In the genomic region with DNA sequence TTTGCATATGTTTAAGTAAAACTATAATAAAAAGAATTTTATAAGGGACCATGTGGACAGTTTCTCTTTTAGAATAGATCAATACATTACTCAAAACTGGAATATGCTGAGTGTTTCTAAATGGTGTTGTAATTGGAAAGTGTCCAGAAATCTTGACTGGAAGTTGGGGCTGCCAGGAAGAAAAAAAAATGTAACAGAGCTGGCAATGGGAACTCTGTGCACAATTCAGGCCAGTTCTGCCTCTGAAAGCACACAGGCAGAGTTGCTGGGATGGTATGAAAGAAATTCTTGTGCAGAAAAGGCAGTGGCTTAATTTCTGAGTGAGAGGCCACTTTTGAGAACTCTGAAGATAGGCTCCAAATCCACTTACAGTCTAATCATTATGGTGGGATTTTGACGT, we compare ENCODE assay signal across 16 mouse cellular contexts. TPM values are rescaled to one million over a fixed set of nuclear protein-coding genes. Genes with fewer than 3 reads are reported as not detected.
DNase-seq lines count a peak whose midpoint lies in the region; ATAC-seq and TF ChIP-seq lines count a peak whose summit lies in the region.
"Had no signal": no experiment of that assay in that cellular context is flagged by ENCODE, and none has a peak within 500 bp of the region (broad histone marks: within the 10 kb centered on the region; RNA-seq: fewer than 3 reads in every experiment).

No protein-coding gene starts in this region.

- no peaks in the 10 kb centered on the region for H3K36me3 ChIP-seq in hindbrain, embryonic 14.5 days (replicated peaks; ENCODE audit: control insufficient read depth, insufficient read depth)
- H3K36me3 ChIP-seq in hindbrain, embryonic 13.5 days: no peaks in the 10 kb centered on the region
- no peaks in the 10 kb centered on the region for H3K36me3 ChIP-seq in lung, embryonic 16.5 days (ENCODE audit: control insufficient read depth, insufficient read depth, low read length)
- no peaks in the 10 kb centered on the region for H3K36me3 ChIP-seq in limb, embryonic 13.5 days
- H3K36me3 ChIP-seq: midbrain, embryonic 10.5 days had no signal

- H3K4me3 ChIP-seq in hindbrain, embryonic 14.5 days (replicated peaks; ENCODE audit: low read length): no peak overlapping the region
- H3K4me3 ChIP-seq in hindbrain, embryonic 13.5 days: no peak overlapping the region
- H3K4me3 ChIP-seq in lung, embryonic 16.5 days (ENCODE audit: low read length): no peak overlapping the region
- no peak overlapping the region for H3K4me3 ChIP-seq in limb, embryonic 13.5 days
- H3K4me3 ChIP-seq: midbrain, embryonic 10.5 days had no signal

- TF ChIP-seq CTCF in brain, embryonic 14.5 days (IDR thresholded peaks at IDR 0.05; ENCODE audit: borderline replicate concordance, extremely low read depth, insufficient read depth, insufficient read length): no peak

- ATAC-seq in hindbrain, embryonic 14.5 days (ENCODE audit: low FRiP score): no peak
- ATAC-seq in hindbrain, embryonic 13.5 days (ENCODE audit: low FRiP score): no peak
- peak; percentile 92 for ATAC-seq in lung, embryonic 16.5 days (ENCODE audit: low read depth)
- ATAC-seq in limb, embryonic 13.5 days (ENCODE audit: low FRiP score, low read depth): peak; percentile 44; the same call in 1 of the 2 replicates
- ATAC-seq: activated CD4-positive, CD25-positive, alpha-beta regulatory T cell, adult 4 months; CD4-positive, CD25-positive, alpha-beta regulatory T cell, adult 4 months had no signal

- no peak for TF ChIP-seq POLR2A in brain, embryonic 14.5 days (IDR thresholded peaks at IDR 0.05; ENCODE audit: borderline replicate concordance, extremely low read depth, insufficient read depth, insufficient read length, poor library complexity, severe bottlenecking)

- no peaks in the 10 kb centered on the region for H3K27me3 ChIP-seq in hindbrain, embryonic 14.5 days (ENCODE audit: control insufficient read depth, insufficient read depth, low read length)
- no peaks in the 10 kb centered on the region for H3K27me3 ChIP-seq in hindbrain, embryonic 13.5 days
- no peaks in the 10 kb centered on the region for H3K27me3 ChIP-seq in lung, embryonic 16.5 days (ENCODE audit: control insufficient read depth, insufficient read depth, low read depth, low read length)
- H3K27me3 ChIP-seq in limb, embryonic 13.5 days: no peaks in the 10 kb centered on the region

- peak; percentile 44 for DNase-seq in hindbrain, embryonic 14.5 days (ENCODE audit: low spot score)
- DNase-seq in lung, postnatal 14 days: no peak
- peak; percentile 70 for DNase-seq in brain, embryonic 14.5 days (ENCODE audit: low read depth)
- no peak for DNase-seq in neural tube, embryonic 10.5 days (ENCODE audit: extremely low spot score, low spot score)
- DNase-seq: cerebellum, adult 18-20 months; gastrocnemius, postnatal 10 days; heart, postnatal 4 days; thymus, postnatal 25 days had no signal

- H3K4me2 ChIP-seq in hindbrain, embryonic 14.5 days (replicated peaks): no peak overlapping the region
- H3K4me2 ChIP-seq in hindbrain, embryonic 13.5 days: no peak overlapping the region
- H3K4me2 ChIP-seq in lung, embryonic 16.5 days (ENCODE audit: low read depth, low read length): no peak overlapping the region
- no peak overlapping the region for H3K4me2 ChIP-seq in limb, embryonic 13.5 days (replicated peaks)
- H3K4me2 ChIP-seq: heart, embryonic 11.5 days had no signal

- no peak overlapping the region for H3K9ac ChIP-seq in hindbrain, embryonic 14.5 days
- no peak overlapping the region for H3K9ac ChIP-seq in hindbrain, embryonic 13.5 days
- H3K9ac ChIP-seq in lung, embryonic 16.5 days (ENCODE audit: low read length): no peak overlapping the region
- no peak overlapping the region for H3K9ac ChIP-seq in limb, embryonic 13.5 days
- H3K9ac ChIP-seq: liver, embryonic 14.5 days had no signal

- no peaks in the 10 kb centered on the region for H3K4me1 ChIP-seq in hindbrain, embryonic 14.5 days (replicated peaks; ENCODE audit: control insufficient read depth, insufficient read depth, low read length)
- 0 out of 2 replicates have a peak, but pooled peaks cover 2% of the 10 kb centered on the region for H3K4me1 ChIP-seq in hindbrain, embryonic 13.5 days (replicated peaks)
- H3K4me1 ChIP-seq in lung, embryonic 16.5 days (replicated peaks; ENCODE audit: control insufficient read depth, insufficient read depth, low read length): peaks cover 5% of the 10 kb centered on the region; the same call in 1 of the 2 replicates
- no peaks in the 10 kb centered on the region; the same call in 1 of the 2 replicates for H3K4me1 ChIP-seq in limb, embryonic 13.5 days
- H3K4me1 ChIP-seq: midbrain, embryonic 10.5 days had no signal

- WGBS in hindbrain, embryonic 14.5 days: 41% methylated on average over 1 of the region's 1 CpGs
- 54% methylated on average over 1 of the region's 1 CpGs for WGBS in hindbrain, embryonic 13.5 days
- 23% methylated on average over 1 of the region's 1 CpGs for WGBS in lung, embryonic 16.5 days
- 40% methylated on average over 1 of the region's 1 CpGs for WGBS in limb, embryonic 13.5 days

- H3K27ac ChIP-seq in hindbrain, embryonic 14.5 days: no peak overlapping the region
- no peak overlapping the region for H3K27ac ChIP-seq in hindbrain, embryonic 13.5 days
- H3K27ac ChIP-seq in lung, embryonic 16.5 days (ENCODE audit: low read length): peak overlapping the region; percentile 64
- H3K27ac ChIP-seq in limb, embryonic 13.5 days: peak overlapping the region; percentile 33; the same call in 1 of the 2 replicates
- H3K27ac ChIP-seq: liver, embryonic 14.5 days; midbrain, embryonic 10.5 days had no signal

- no peaks in the 10 kb centered on the region for H3K9me3 ChIP-seq in hindbrain, embryonic 14.5 days (ENCODE audit: control insufficient read depth, low read length)
- H3K9me3 ChIP-seq in hindbrain, embryonic 13.5 days: no peaks in the 10 kb centered on the region
- H3K9me3 ChIP-seq in lung, embryonic 16.5 days (ENCODE audit: control insufficient read depth, low read length): no peaks in the 10 kb centered on the region
- no peaks in the 10 kb centered on the region for H3K9me3 ChIP-seq in limb, embryonic 13.5 days
- H3K9me3 ChIP-seq: midbrain, embryonic 10.5 days had no signal

RNA-seq across cellular contexts. Expression of a gene that starts 11.4 kb away (rescaled TPM):
- polyA plus RNA-seq in hindbrain, embryonic 14.5 days (2014; fragmentation: Nextera tagmentation; extraction: Ambion mirVana): 12.0 and 13.0 TPM in 2 replicates
- 3.8 and 4.2 TPM in 2 replicates for polyA plus RNA-seq in hindbrain, embryonic 13.5 days (2015; fragmentation: Nextera tagmentation; extraction: Ambion mirVana)
- polyA plus RNA-seq in lung, embryonic 16.5 days (2015; fragmentation: Nextera tagmentation; extraction: Ambion mirVana): 0.74 and 0.88 TPM in 2 replicates
- polyA plus RNA-seq in brain, embryonic 14.5 days (2012; rRNA removed): 6.3 and 9.3 TPM in 2 replicates
- polyA plus RNA-seq in limb, embryonic 13.5 days (2015; fragmentation: Nextera tagmentation; extraction: Ambion mirVana): 3.9 and 4.6 TPM in 2 replicates

Comparison
In these comparisons a context has a peak if more than half of its experiments do, and no peak if none do; other contexts are left out.
1. ATAC-seq: peak in lung, embryonic 16.5 days (single experiment) and limb, embryonic 13.5 days (single experiment); none in hindbrain, embryonic 14.5 days (single experiment) and hindbrain, embryonic 13.5 days (single experiment).
2. DNase-seq: peak in hindbrain, embryonic 14.5 days (single experiment) and brain, embryonic 14.5 days (single experiment); none in lung, postnatal 14 days (single experiment) and neural tube, embryonic 10.5 days (single experiment).
3. H3K27ac ChIP-seq: peak in lung, embryonic 16.5 days (single experiment) and limb, embryonic 13.5 days (single experiment); none in hindbrain, embryonic 14.5 days (single experiment) and hindbrain, embryonic 13.5 days (single experiment).